Mouse (Mus musculus): Measurements from ENCODE around the gene Rela. TPM values are rescaled to one million over a fixed set of nuclear protein-coding genes. Genes with fewer than 3 reads are reported as not detected.

The Rela gene
- polyA plus RNA-seq, 1 experiment from 2014 or later = 35.4 TPM

DNA sequence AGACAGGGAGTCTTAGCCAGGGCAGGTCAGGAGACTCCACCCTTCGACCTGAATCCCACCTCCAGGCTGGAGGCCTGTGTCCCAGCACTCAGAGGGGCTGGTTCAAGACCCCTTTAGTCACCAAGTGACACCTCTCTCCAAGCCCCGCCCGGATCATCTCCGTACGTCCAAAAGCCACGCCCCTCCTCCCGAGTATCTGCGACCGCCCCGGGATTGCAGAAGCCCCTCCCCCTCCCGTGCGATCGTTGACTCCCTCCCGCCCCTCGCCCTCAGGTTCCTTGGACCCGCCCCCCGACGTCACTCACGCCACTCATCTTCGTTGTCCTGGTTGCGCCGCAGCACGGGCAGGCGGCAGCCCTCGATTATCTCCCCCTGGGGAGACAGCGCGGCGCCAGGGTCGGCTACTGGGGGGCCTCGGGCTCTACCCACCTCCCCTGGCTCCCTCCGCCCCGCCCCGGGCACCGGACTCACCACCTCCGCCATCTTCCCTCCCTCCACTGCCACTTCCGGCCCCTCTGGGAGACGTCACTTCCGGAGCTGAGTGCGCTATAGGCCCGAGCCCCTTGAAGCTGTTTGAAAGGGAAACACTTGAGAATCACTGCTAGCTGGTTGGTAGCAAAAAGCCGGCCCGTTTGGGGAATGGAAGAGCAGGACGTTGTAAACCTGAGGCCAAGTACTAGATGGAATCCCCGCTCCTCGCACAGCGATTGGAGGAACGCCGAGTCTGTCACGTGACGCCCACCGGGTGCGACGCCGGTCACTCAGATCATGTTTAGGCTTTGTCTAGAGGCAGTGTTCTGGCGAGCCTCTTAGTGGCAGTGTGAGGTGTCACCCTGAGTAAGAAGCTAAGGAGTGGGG is 27.5 kb upstream of the Rela start, which contains the start of gene Kat5:
Gene Kat5, minus strand, starts transcription at position 691 of the 858 bp plus-strand sequence.
- Histone ChIP-seq H3K36me3 (peaks cover 39% of the 10 kb centered on the region), H3K27me3 (peaks cover 9% of the 10 kb centered on the region; the same call in 1 of the 2 replicates)
- WGBS = under 1% methylated on average over 54 of the region's 55 CpGs

DNA sequence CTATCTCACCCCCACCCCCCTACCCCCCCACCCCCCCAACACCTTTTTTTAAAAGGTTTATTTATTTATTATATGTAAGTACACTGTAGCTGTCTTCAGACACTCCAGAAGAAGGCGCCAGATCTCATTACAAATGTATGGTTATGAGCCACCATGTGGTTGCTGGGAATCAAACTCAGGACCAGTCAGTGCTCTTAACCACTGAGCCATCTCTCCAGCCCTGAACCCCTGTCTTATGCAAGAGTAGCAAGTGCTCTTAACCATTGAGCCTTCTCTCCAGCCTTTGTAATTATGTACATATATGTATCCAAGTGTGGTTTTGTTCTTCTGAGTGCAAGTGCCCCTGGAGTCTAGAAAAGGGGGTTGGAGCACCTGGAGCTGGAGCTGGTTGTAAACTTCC is 25.3 kb upstream of the Rela start:
- no peak overlapping the region for H3K27ac ChIP-seq
- H3K27me3 ChIP-seq = peaks cover 19% of the 10 kb centered on the region
- 95% methylated on average over 1 of the region's 1 CpGs for WGBS
- no peak overlapping the region for H3K4me2 ChIP-seq (replicated peaks)
- H3K4me1 ChIP-seq (replicated peaks) = peaks cover 24% of the 10 kb centered on the region
- H3K9me3 ChIP-seq = no peaks in the 10 kb centered on the region
- no peak for ATAC-seq
- H3K36me3 ChIP-seq = peaks cover 17% of the 10 kb centered on the region
- no peak overlapping the region for H3K9ac ChIP-seq (replicated peaks)
- no peak overlapping the region for H3K4me3 ChIP-seq (replicated peaks)

More for the DNA sequence above, 27.5 kb upstream of the Rela start, which contains the start of gene Kat5:
- Histone ChIP-seq H3K4me2 (replicated peaks) (peak within 1 kb of the TSS; percentile 77), H3K9me3 (no peaks in the 10 kb centered on the region), H3K4me1 (replicated peaks) (peaks cover 24% of the 10 kb centered on the region), H3K9ac (replicated peaks) (peak within 1 kb of the TSS; percentile 82), H3K27ac (peak within 1 kb of the TSS; percentile 97), H3K4me3 (replicated peaks) (peak within 1 kb of the TSS; percentile 63)
- peak; percentile 93 for ATAC-seq

- Histone ChIP-seq H3K9me3 (no peaks in the 10 kb centered on the region), H3K4me1 (replicated peaks) (peaks cover 22% of the 10 kb centered on the region), H3K4me2 (replicated peaks) (no peak overlapping the region), H3K9ac (replicated peaks) (no peak overlapping the region), H3K4me3 (replicated peaks) (no peak overlapping the region), H3K27me3 (peaks cover 21% of the 10 kb centered on the region), H3K27ac (no peak overlapping the region), H3K36me3 (peaks cover 8% of the 10 kb centered on the region)
- 73% methylated on average over 3 of the region's 3 CpGs for WGBS
- no peak for ATAC-seq
These were observed 24.4 kb upstream of the Rela start for GRCm38 (mm10) chr19:5612762-5613411.

- Histone ChIP-seq H3K4me1 (replicated peaks) (peaks cover 7% of the 10 kb centered on the region), H3K9ac (replicated peaks) (no peak overlapping the region), H3K4me2 (replicated peaks) (no peak overlapping the region), H3K27ac (no peak overlapping the region), H3K27me3 (peaks cover 21% of the 10 kb centered on the region), H3K9me3 (no peaks in the 10 kb centered on the region), H3K36me3 (no peaks in the 10 kb centered on the region), H3K4me3 (replicated peaks) (no peak overlapping the region)
- ATAC-seq = no peak
- 82% methylated on average over 2 of the region's 2 CpGs for WGBS
These were observed 22.3 kb upstream of the Rela start for GRCm38 (mm10) chr19:5614953-5615352.

- no peak overlapping the region for H3K4me2 ChIP-seq (replicated peaks)
- no peak overlapping the region for H3K4me3 ChIP-seq (replicated peaks)
- no peaks in the 10 kb centered on the region for H3K4me1 ChIP-seq (replicated peaks)
- H3K36me3 ChIP-seq = no peaks in the 10 kb centered on the region
- H3K27me3 ChIP-seq = peaks cover 10% of the 10 kb centered on the region; the same call in 1 of the 2 replicates
- H3K9ac ChIP-seq (replicated peaks) = no peak overlapping the region
- H3K27ac ChIP-seq = no peak overlapping the region
- no peak for ATAC-seq
- 90% methylated on average over 4 of the region's 4 CpGs for WGBS
- no peaks in the 10 kb centered on the region for H3K9me3 ChIP-seq
These were observed 17.3 kb upstream of the Rela start for GRCm38 (mm10) chr19:5620007-5620406.

GRCm38 (mm10) chr19:5621884-5622283 is 15.4 kb upstream of the Rela start:
- no peak overlapping the region for H3K9ac ChIP-seq (replicated peaks)
- H3K4me2 ChIP-seq (replicated peaks) = no peak overlapping the region
- H3K36me3 ChIP-seq = no peaks in the 10 kb centered on the region
- H3K4me1 ChIP-seq (replicated peaks) = no peaks in the 10 kb centered on the region
- WGBS = 87% methylated on average over 5 of the region's 5 CpGs
- no peak overlapping the region for H3K27ac ChIP-seq
- no peaks in the 10 kb centered on the region for H3K9me3 ChIP-seq
- H3K4me3 ChIP-seq (replicated peaks) = no peak overlapping the region
- H3K27me3 ChIP-seq = 0 out of 2 replicates have a peak, but pooled peaks cover 3% of the 10 kb centered on the region
- no peak for ATAC-seq

- no peak for ATAC-seq
- WGBS = 87% methylated on average over 8 of the region's 8 CpGs
These were observed 12.0 kb upstream of the Rela start for GRCm38 (mm10) chr19:5625311-5625710.

DNA sequence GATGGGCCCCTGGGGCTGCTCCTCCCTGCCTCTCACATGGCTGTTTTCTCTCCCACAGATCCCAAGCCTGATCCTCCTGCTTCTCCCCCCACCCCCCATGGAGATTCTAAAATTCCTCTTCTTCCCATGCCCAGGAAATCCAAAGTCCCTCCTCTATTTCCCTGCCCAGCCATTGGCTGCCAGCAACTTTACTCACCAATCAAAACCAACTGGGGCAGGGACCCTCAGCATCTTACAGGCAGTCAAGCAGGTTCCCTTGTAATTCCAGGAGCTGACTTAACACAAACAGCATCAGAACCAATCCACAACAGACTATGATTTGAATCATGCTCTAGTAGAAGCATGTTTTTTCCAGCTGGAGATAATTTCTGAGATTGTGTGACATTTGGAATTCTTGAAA is 7.4 kb upstream of the Rela start:
- Histone ChIP-seq H3K27me3 (no peaks in the 10 kb centered on the region), H3K36me3 (no peaks in the 10 kb centered on the region), H3K4me1 (replicated peaks) (no peaks in the 10 kb centered on the region), H3K27ac (no peak overlapping the region), H3K4me2 (replicated peaks) (no peak overlapping the region), H3K9ac (replicated peaks) (no peak overlapping the region), H3K9me3 (no peaks in the 10 kb centered on the region), H3K4me3 (replicated peaks) (no peak overlapping the region)
- ATAC-seq = no peak

More at GRCm38 (mm10) chr19:5625311-5625710, 12.0 kb upstream of the Rela start:
- H3K36me3 ChIP-seq = no peaks in the 10 kb centered on the region
- no peaks in the 10 kb centered on the region for H3K4me1 ChIP-seq (replicated peaks)
- no peaks in the 10 kb centered on the region for H3K9me3 ChIP-seq
- no peak overlapping the region for H3K4me3 ChIP-seq (replicated peaks)
- H3K9ac ChIP-seq (replicated peaks) = no peak overlapping the region
- no peak overlapping the region for H3K4me2 ChIP-seq (replicated peaks)
- H3K27ac ChIP-seq = no peak overlapping the region
- no peaks in the 10 kb centered on the region for H3K27me3 ChIP-seq

GRCm38 (mm10) chr19:5632120-5632519 is 5.2 kb upstream of the Rela start:
- H3K4me2 ChIP-seq (replicated peaks) = no peak overlapping the region
- no peaks in the 10 kb centered on the region for H3K36me3 ChIP-seq
- no peak overlapping the region for H3K27ac ChIP-seq
- 69% methylated on average over 9 of the region's 9 CpGs for whole genome bisulfite sequencing
- no peaks in the 10 kb centered on the region for H3K9me3 ChIP-seq
- no peaks in the 10 kb centered on the region for H3K27me3 ChIP-seq
- H3K4me1 ChIP-seq (replicated peaks) = peaks cover 9% of the 10 kb centered on the region
- no peak overlapping the region for H3K9ac ChIP-seq (replicated peaks)
- ATAC-seq = no peak
- H3K4me3 ChIP-seq (replicated peaks) = no peak overlapping the region

DNA sequence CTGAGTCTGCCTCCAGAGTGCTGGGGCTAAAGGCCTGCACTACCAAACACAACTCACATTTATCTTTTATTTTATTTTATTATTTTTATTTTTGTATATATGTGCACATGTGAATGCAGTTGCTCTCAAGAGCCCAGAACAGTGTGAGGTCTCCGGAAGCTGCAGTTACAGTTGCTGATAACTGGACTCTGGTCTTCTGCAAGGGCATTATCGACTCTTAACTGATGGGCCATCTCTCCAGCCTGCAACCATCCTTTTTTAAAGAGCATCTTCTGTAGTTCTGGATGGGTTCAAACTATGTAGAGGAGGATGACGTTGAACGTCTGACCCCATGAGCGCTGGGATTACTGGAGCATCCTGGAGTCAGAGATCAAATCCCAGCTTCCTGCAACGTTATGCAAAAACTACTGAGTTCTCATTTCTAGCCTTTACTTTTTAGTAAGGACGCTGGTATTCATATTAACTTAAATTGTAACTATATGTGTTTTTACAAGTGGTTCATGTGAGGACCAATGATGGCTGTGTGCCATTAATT is 1.2 kb upstream of the Rela start:
- no peak overlapping the region; the same call in 1 of the 2 replicates for H3K4me2 ChIP-seq (replicated peaks)
- no peaks in the 10 kb centered on the region for H3K27me3 ChIP-seq
- no peak for ATAC-seq
- no peak overlapping the region for H3K9ac ChIP-seq (replicated peaks)
- H3K36me3 ChIP-seq = peaks cover 24% of the 10 kb centered on the region
- no peak overlapping the region for H3K4me3 ChIP-seq (replicated peaks)
- no peaks in the 10 kb centered on the region for H3K9me3 ChIP-seq
- H3K4me1 ChIP-seq (replicated peaks) = peaks cover 21% of the 10 kb centered on the region
- 81% methylated on average over 7 of the region's 7 CpGs for WGBS
- no peak overlapping the region for H3K27ac ChIP-seq

DNA sequence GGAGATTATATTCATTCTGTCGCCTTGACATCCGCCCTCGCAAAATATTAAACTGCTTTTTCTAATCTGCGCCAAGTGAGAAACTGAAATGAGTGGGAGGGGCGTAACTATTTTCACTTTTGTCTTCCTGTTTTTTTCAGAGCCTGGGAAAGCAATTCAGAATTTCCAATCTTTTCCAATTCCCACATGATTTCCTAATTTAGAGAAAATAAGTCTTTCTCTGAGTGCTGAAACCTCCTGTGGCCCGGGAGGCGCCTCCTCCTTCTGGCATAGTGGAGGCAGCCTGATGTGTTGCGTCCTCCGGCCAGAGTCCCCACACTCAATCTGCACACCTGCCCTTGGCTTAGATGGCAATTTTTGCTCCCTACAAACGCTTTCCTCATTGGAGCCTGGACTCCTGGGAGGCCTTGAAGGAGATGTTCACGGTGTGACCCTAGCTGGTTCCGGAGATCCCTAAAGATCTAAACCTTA is 677 bp upstream of the Rela start:
- Histone ChIP-seq H3K4me3 (replicated peaks) (peak overlapping the region; percentile 78), H3K4me2 (replicated peaks) (peak overlapping the region; percentile 97), H3K4me1 (replicated peaks) (peaks cover 21% of the 10 kb centered on the region), H3K27me3 (no peaks in the 10 kb centered on the region), H3K9me3 (no peaks in the 10 kb centered on the region), H3K27ac (peak overlapping the region; percentile 90), H3K9ac (replicated peaks) (peak overlapping the region; percentile 90), H3K36me3 (peaks cover 29% of the 10 kb centered on the region)
- ATAC-seq = peak; percentile 14; the same call in 1 of the 2 replicates
- WGBS = 39% methylated on average over 12 of the region's 12 CpGs

Data from midbrain, embryonic 13.5 days (tissue).